Mouse (Mus musculus): ENCODE measurements around the gene Slc51a.
A peak's percentile ranks its signal among the peaks of the same experiment; 100 is the strongest.

Gene Slc51a

DNA sequence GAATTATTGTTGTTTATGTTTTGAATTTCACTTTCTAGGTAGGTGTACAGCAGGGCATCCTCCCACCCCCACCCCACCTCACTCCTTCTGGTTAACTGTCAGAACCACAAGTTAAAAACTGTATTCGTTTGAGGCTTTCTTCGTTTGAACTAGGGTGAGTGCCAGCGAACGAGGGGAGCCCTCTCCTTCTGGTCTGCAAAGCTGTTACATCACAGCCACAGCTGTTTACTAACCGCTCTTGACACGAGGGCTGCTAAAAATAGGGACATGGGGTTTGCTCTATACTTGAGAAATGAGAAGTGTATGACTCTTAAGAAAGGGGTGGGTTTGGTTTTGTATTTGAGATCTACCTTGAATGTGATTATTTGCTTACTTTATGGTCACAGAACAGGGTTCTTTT, 53.6 kb downstream of the Slc51a start:
- DNase-seq (ENCODE audit: low read depth in 1 of 2, low spot score in 2 of 2): peak; percentile 59

DNA sequence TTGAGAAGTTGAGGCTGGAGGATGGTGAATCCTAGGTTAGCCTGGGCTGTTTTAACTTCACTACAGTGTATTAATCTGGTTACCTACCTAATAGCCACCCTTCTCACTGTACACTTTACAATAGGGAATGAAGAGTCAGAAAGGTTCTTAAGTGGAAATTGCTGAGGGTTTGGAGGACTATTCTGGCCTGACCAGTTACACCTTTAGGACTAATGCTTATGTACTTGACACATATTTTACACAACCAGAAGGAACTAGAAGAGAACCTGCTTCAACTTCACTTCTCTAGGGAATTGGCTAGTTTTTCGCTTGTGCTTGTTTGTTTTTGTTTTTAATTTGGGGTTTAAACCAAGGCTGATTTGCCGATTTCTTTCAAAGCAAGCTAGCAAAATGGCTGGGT, 54.5 kb downstream of the Slc51a start:
- no peak for DNase-seq (ENCODE audit: low read depth in 1 of 2, low spot score in 2 of 2)

DNA sequence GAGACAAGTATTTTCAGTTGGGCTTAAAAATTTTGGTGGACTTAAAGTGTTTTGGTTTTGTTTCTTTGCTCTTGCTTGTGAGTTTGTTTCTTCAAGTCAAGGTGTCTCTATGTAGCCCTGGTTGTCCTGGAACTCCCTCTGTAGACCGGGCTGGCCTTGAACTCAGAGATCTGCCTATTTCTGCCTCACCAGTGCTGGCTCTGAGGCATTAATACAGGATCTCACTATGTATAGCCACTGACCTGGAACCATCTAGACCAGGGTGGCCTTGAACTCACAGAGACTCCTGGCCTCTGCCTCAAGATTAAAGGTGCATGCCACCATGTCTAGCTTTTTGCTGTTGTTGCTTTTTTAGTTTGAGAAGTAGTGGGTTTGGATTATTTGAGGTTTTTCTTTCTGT, 55.8 kb downstream of the Slc51a start:
- DNase-seq (ENCODE audit: low read depth in 1 of 2, low spot score in 2 of 2): no peak

DNA sequence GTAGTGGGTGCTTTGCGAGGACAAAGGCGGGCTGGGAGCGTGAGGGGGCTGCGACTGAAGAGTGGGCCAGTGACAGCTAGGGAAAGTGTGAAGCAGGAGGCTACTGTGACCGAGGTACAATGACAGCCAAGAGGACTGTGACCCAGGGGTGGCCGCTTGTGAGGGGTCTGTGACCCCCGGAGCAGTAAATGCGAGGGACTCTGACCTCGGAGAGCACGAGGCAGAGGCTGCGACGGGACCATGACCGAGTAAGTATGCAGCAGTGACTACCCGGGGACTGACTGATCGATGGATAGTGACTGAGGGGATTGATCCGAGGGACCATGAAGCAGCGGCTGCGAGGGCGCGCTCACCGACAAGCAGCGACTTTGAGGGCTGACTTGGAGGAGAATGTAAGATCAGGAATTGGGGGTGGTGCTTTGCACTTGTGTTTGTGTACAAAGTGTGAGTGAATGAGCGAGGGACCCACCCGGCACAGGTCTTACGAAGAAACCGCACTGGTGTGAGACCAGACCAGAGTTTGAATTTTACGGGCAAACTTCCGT, 56.6 kb downstream of the Slc51a start:
- DNase-seq (ENCODE audit: low read depth in 1 of 2, low spot score in 2 of 2): no peak

DNA sequence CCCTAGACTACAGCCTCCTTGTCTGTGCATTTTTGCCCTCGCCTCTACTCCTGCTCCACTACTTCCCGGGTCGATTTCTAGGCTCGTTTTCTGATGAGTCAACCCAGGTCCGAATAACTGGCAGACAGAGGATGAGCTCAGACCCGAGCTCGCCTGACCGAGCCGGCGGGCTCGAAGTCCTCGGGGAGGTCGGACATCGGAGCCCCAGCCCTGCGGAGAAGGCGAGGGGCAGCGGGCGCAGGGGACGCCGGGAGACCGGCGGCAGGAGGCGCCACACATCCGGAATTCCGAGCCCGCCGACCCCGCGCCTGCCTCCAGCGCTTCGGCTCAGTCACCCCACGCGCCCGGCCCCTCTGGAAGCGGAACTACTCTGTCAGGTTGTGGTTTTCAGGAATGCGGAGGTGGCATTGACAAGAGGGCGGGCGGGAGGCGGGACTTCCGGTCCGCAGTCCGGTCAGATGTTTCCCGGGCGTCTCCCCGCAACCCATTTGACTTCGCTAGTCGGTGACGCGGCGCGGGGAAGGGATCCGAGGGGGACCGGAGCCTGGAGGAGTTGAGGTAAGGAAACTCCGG, 57.1 kb downstream of the Slc51a start, which contains the start of gene Pcyt1a:
Pcyt1a (plus strand) TSS at position 448 of the 573 bp plus-strand sequence.
- peak; percentile 78 to 81 for DNase-seq (ENCODE audit: low read depth in 1 of 2, low spot score in 2 of 2)

DNA sequence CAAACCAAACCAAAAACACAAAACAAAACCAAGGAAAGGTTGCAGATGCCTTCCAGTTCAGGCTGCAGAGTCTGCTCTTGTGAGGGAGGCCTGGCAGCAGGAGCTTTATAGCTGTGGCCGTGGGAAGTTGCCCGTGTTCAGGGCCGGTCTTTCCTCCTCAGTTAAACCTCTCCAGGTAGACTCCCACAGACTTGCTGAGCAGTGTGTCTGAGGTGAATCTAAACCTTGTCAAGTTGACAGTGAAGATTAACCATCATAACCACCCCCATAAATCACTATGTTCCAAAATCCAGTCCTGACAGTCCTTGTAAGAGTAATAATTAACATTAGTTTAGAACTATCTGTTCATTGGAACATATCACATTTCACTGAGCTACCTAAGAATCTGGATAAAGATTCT, 60.2 kb downstream of the Slc51a start:
- no peak for DNase-seq (ENCODE audit: low read depth in 1 of 2, low spot score in 2 of 2)

Data from monocyte, adult 2 months (primary cell).